Mouse (Mus musculus) heart, postnatal 0 days (tissue): Measurements from ENCODE around the gene C1qtnf12. TPM values are rescaled to one million over a fixed set of nuclear protein-coding genes. Genes with fewer than 3 reads are reported as not detected.

Experiments
- ATAC-seq: fragments of 200-750 bp; cut with Nextera tagmentation; 2 replicates; pipeline ENCODE4 v1.8.0; 2017; ENCODE audit warnings: low read depth, moderate number of reproducible peaks, moderate library complexity; ENCODE audit not compliant: insufficient read depth
- DNase-seq: peaks from one replicate; pipeline ENCODE4 v3.0.0-alpha.2; 2016; ENCODE audit warnings: low spot score
- H3K27ac ChIP-seq: fragments of 300-500 bp; sonication (generic); 2 replicates; pipeline ENCODE4 v1.5.1; 2014; ENCODE audit warnings: low read depth, mild to moderate bottlenecking
- H3K27me3 ChIP-seq: fragments of 300-500 bp; sonication (generic); 2 replicates; pipeline ENCODE4 v1.6.1; 2014; ENCODE audit warnings: low read length, mixed read lengths; ENCODE audit not compliant: control insufficient read depth, insufficient read depth
- H3K36me3 ChIP-seq: fragments of 300-500 bp; sonication (generic); replicated peaks from 2 replicates; pipeline ENCODE4 v1.6.1; 2014; ENCODE audit warnings: low read length, mixed read lengths; ENCODE audit not compliant: control insufficient read depth, insufficient read depth
- H3K4me1 ChIP-seq: fragments of 300-500 bp; sonication (generic); 2 replicates; pipeline ENCODE4 v1.6.1; 2014; ENCODE audit warnings: antibody characterized with exemption; ENCODE audit not compliant: control insufficient read depth, insufficient read depth
- H3K4me2 ChIP-seq: fragments of 300-500 bp; sonication (generic); 2 replicates; pipeline ENCODE4 v1.6.1; 2014; ENCODE audit warnings: low read depth, mild to moderate bottlenecking, low read length, moderate library complexity
- H3K4me3 ChIP-seq: fragments of 300-500 bp; sonication (generic); 2 replicates; pipeline ENCODE4 v1.5.1; 2014; ENCODE audit warnings: low read depth, low read length
- H3K9ac ChIP-seq: fragments of 300-500 bp; sonication (generic); replicated peaks from 2 replicates; pipeline ENCODE4 v1.6.1; 2014; ENCODE audit warnings: low read depth, low read length, mixed read lengths
- H3K9me3 ChIP-seq: fragments of 300-500 bp; sonication (generic); replicated peaks from 2 replicates; pipeline ENCODE4 v1.6.1; 2016; ENCODE audit warnings: low read length; ENCODE audit not compliant: control insufficient read depth
- CTCF ChIP-seq: IDR thresholded peaks from 2 replicates; pipeline ENCODE4 v1.5.1; 2016; ENCODE audit warnings: antibody characterized with exemption, control low read depth, low read depth
- EP300 ChIP-seq: IDR thresholded peaks from 2 replicates; pipeline ENCODE4 v1.6.1; 2016; ENCODE audit warnings: antibody characterized with exemption, low read depth
- WGBS: fragments of 180-500 bp; shearing (Covaris S2); extraction: QIAGEN DNeasy Blood & Tissue Kit; methylation state at CpG from one replicate; pipeline ENCODE4 v1.1.7; 2014; 5-methylcytosine and 5-hydroxymethylcytosine counted together
- polyA plus RNA-seq: library from polyadenylated mRNA; unstranded; fragments of >200 nt; fragmentation: Nextera tagmentation; extraction: Ambion mirVana; gene quantifications from 2 replicates; pipeline ENCODE4 v1.2.1, GENCODE M21; 2015
- total RNA-seq: library from RNA; depleted of rRNA; stranded (reverse); fragments of >200 nt; gene quantifications from 2 replicates; pipeline ENCODE4 v1.2.3, GENCODE M21; 2014; ENCODE audit warnings: low replicate concordance

C1qtnf12 gene
- total and polyA plus RNA-seq, 2 experiments from 2014 or later, result 20.5 to 51.4 TPM

DNA sequence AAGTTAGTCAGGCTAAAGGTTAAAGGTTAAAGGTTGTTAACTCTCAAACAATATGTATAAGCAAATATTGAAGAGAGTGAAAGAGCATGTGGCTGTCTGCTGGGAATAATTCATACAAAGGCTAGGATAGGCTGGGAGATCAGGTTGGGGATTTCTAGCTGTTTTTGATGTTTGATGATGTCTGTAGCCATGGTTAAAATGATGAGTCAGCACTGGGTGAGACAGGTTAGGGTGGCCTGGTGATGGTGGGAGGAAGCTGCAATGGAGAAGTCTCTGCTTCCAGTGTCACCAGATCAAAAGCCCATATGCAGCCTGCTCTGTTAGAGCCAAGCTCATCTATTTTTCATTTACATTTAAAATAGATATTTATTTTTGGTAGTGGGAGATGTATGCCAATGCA, 15.0 kb upstream of the C1qtnf12 start:
- ATAC-seq (no peak), DNase-seq (no peak)
- Histone ChIP-seq H3K36me3 (peaks cover 42% of the 10 kb centered on the region), H3K9ac (no peak overlapping the region), H3K9me3 (no peaks in the 10 kb centered on the region), H3K4me1 (peaks cover 14% of the 10 kb centered on the region; the same call in 1 of the 2 replicates), H3K27ac (no peak overlapping the region), H3K27me3 (no peaks in the 10 kb centered on the region), H3K4me2 (no peak overlapping the region), H3K4me3 (no peak overlapping the region)
- no peak for TF ChIP-seq EP300
- TF ChIP-seq CTCF, result no peak

DNA sequence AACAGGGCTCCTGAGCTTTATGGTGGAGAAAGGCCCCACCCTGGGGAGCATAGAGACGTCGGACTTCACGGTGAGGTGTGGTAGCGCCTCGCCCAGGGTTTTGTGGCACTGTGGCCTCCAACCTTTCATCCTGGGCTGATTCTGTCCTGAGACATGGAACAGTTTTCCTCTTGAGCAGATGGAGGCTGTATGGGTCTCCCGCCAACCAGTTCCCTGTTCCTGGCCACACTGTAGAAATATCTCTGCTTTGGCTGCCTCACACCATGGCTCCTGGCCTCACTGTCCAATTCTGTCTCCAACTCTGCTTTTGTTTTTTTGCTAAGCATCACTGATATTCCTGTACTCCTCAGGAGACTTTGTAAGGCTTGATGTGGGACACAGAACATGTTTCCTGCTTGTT, 6.6 kb upstream of the C1qtnf12 start:
- Histone ChIP-seq H3K27ac (no peak overlapping the region), H3K36me3 (peaks cover 77% of the 10 kb centered on the region), H3K4me2 (no peak overlapping the region), H3K4me3 (no peak overlapping the region), H3K4me1 (no peaks in the 10 kb centered on the region), H3K27me3 (no peaks in the 10 kb centered on the region), H3K9ac (no peak overlapping the region), H3K9me3 (no peaks in the 10 kb centered on the region)
- DNase-seq (no peak), ATAC-seq (no peak)
- WGBS, result 87% methylated on average over 6 of the region's 6 CpGs
- TF ChIP-seq EP300, result no peak
- TF ChIP-seq CTCF, result no peak

DNA sequence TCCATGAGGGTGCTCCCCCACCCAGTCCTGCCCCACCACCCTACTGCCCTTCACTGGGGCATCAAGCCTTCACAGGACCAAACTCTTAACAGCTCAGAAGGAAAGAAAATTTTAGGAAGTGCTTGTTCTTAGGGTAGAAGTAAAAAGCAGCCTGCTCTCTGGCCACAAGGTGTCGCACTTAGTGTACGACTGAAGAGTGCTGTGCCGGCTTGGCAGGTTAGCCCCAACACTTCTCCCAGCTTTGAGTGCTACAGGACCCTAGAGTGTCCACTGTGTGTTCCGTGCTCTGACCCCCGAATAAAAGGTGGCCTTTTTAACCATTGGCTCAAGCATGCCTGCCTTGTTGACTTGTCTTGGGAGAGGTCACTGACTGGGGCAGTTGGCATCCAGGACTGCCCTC, 2.8 kb upstream of the C1qtnf12 start:
- Histone ChIP-seq H3K27me3 (no peaks in the 10 kb centered on the region), H3K9ac (no peak overlapping the region), H3K4me1 (0 out of 2 replicates have a peak, but pooled peaks cover 5% of the 10 kb centered on the region), H3K27ac (no peak overlapping the region), H3K4me2 (no peak overlapping the region), H3K4me3 (no peak overlapping the region), H3K36me3 (peaks cover 41% of the 10 kb centered on the region), H3K9me3 (no peaks in the 10 kb centered on the region)
- TF ChIP-seq EP300, result no peak
- TF ChIP-seq CTCF, result peak; percentile 78
- ATAC-seq (peak; percentile 68; the same call in 1 of the 2 replicates), DNase-seq (peak; percentile 83)
- WGBS, result 5% methylated on average over 5 of the region's 5 CpGs

DNA sequence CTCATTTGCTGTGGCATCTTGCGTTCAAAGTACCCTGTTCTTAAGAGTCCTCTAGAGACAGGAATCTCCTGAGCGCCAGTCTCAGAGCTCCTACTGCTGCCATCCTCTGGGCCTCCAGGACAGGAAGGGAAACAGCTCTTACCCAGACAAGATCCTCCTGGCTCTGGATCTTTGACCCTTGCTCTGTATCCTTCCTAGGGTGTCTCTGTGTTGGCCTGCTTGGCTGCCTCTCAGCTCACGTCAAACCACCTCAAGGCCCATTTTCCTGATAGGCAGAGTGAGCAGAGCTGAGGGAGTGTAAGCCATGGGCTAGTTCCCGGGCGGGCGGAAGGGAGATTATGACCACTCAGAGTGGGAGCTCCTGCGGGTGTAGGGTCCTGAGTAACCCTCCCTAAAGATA, 988 bp downstream of the C1qtnf12 start:
- Histone ChIP-seq H3K4me2 (peak overlapping the region; percentile 87), H3K27ac (no peak overlapping the region), H3K4me1 (0 out of 2 replicates have a peak, but pooled peaks cover 5% of the 10 kb centered on the region), H3K4me3 (peak overlapping the region; percentile 61; the same call in 1 of the 2 replicates), H3K36me3 (peaks cover 14% of the 10 kb centered on the region), H3K27me3 (no peaks in the 10 kb centered on the region), H3K9me3 (no peaks in the 10 kb centered on the region), H3K9ac (peak overlapping the region; percentile 57; the same call in 1 of the 2 replicates)
- no peak for DNase-seq
- 59% methylated on average over 7 of the region's 7 CpGs for WGBS
- no peak for TF ChIP-seq EP300
- no peak for TF ChIP-seq CTCF
- ATAC-seq, result no peak

DNA sequence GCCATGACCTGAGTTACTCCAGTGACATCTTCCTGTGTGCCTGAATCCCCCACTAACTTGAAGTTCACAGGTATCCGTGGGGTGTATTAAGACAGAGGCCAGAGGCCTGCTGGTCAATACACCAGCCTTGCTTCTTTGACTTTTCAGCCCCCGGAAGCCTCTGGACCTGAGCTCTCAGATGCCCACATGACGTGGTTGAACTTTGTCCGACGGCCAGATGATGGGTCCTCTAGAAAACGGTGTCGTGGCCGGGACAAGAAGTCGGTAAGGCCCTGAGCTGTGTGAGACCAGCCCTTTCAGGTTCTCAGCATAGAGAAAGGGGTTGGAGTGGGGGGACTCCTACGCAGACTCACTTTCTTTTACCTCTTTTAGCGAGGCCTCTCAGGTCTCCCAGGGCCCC, 2.3 kb downstream of the C1qtnf12 start:
- no peak for DNase-seq
- WGBS, result 87% methylated on average over 11 of the region's 11 CpGs

More for the DNA sequence above, 2.3 kb downstream of the C1qtnf12 start:
- Histone ChIP-seq H3K36me3 (peaks cover 7% of the 10 kb centered on the region; the same call in 1 of the 2 replicates), H3K4me2 (no peak overlapping the region), H3K4me3 (no peak overlapping the region), H3K27ac (no peak overlapping the region), H3K9ac (0 out of 2 replicates have a peak overlapping the region, but pooled peaks have one; percentile 15), H3K4me1 (0 out of 2 replicates have a peak, but pooled peaks cover 5% of the 10 kb centered on the region), H3K9me3 (no peaks in the 10 kb centered on the region), H3K27me3 (no peaks in the 10 kb centered on the region)
- no peak for ATAC-seq
- no peak for TF ChIP-seq EP300
- no peak for TF ChIP-seq CTCF
